Mouse (Mus musculus): Measurements from ENCODE around the gene Zfp987. TPM values are rescaled to one million over a fixed set of nuclear protein-coding genes. Genes with fewer than 3 reads are reported as not detected.
"Not testable (repeated sequence)": the region's sequence is repeated elsewhere in the genome, so short reads cannot be mapped to it uniquely, and the experiment has no call there.

Zfp987 gene
- total RNA-seq, 2 experiments from 2014 or later, result 0.20 TPM; not detected in 1

- DNase-seq (ENCODE audit: low spot score in 2 of 2), result not testable (repeated sequence)
These were observed 76.5 kb downstream of the Zfp987 start for GRCm38 (mm10) chr4:146173378-146174226.

Other genes starting within 250 kb of the Zfp987 start
- under 1 TPM; 0.34 to 0.36 TPM for gene Zfp986, start 228.5 kb upstream of the Zfp987 start, total RNA-seq (2021)
- gene Zfp600, start 59.5 kb downstream of the Zfp987 start, total RNA-seq (2021), result not detected

Data from layer of hippocampus, postnatal 10 days (tissue).